Mouse (Mus musculus): ENCODE measurements around the gene Sft2d2. TPM values are rescaled to one million over a fixed set of nuclear protein-coding genes. Genes with fewer than 3 reads are reported as not detected.

Gene Sft2d2
- polyA plus RNA-seq, 1 experiment = 19.4 TPM

GRCm38 (mm10) chr1:165203488-165204035, 9.3 kb upstream of the Sft2d2 start:
- Histone ChIP-seq H3K4me2 (ENCODE audit: low read depth) (peak overlapping the region; percentile 16), H3ac (ENCODE audit: control insufficient read depth, insufficient read length) (no peak overlapping the region), H3K4me3 (no peak overlapping the region)

GRCm38 (mm10) chr1:165201445-165202012, 7.3 kb upstream of the Sft2d2 start:
- Histone ChIP-seq H3K27me3 (ENCODE audit: control insufficient read depth, insufficient read depth, insufficient read length) (no peaks in the 10 kb centered on the region), H3K4me2 (ENCODE audit: low read depth) (peak overlapping the region; percentile 60), H3ac (ENCODE audit: control insufficient read depth, insufficient read length) (no peak overlapping the region), H3K4me3 (no peak overlapping the region), H3K36me3 (ENCODE audit: control insufficient read depth, insufficient read depth) (no peaks in the 10 kb centered on the region), H3K79me2 (ENCODE audit: control insufficient read depth, insufficient read depth) (no peaks in the 10 kb centered on the region)
- TF ChIP-seq TCF3 (IDR thresholded peaks at IDR 0.05; ENCODE audit: insufficient read length, low read depth) (no peak), USF1 (IDR thresholded peaks at IDR 0.05; ENCODE audit: low read depth) (no peak), POLR2AphosphoS2 (IDR thresholded peaks at IDR 0.05; ENCODE audit: insufficient read length, low read depth) (no peak), CEBPB (IDR thresholded peaks at IDR 0.05; ENCODE audit: insufficient read depth, poor library complexity, severe bottlenecking) (no peak), MAX (IDR thresholded peaks at IDR 0.05; ENCODE audit: low read depth) (no peak), TCF12 (IDR thresholded peaks at IDR 0.05; ENCODE audit: insufficient read depth, poor library complexity, severe bottlenecking) (no peak), E2F4 (IDR thresholded peaks at IDR 0.05; ENCODE audit: insufficient read depth) (no peak), SRF (IDR thresholded peaks at IDR 0.05; ENCODE audit: control insufficient read depth, insufficient read length, low read depth) (no peak)

More at GRCm38 (mm10) chr1:165203488-165204035, 9.3 kb upstream of the Sft2d2 start:
- no peaks in the 10 kb centered on the region for H3K36me3 ChIP-seq (ENCODE audit: control insufficient read depth, insufficient read depth)
- no peaks in the 10 kb centered on the region for H3K79me2 ChIP-seq (ENCODE audit: control insufficient read depth, insufficient read depth)
- no peaks in the 10 kb centered on the region for H3K27me3 ChIP-seq (ENCODE audit: control insufficient read depth, insufficient read depth, insufficient read length)
- no peak for TF ChIP-seq POLR2AphosphoS2 (IDR thresholded peaks at IDR 0.05; ENCODE audit: insufficient read length, low read depth)
- TF ChIP-seq CEBPB (IDR thresholded peaks at IDR 0.05; ENCODE audit: insufficient read depth, poor library complexity, severe bottlenecking) = 0 out of 2 replicates have a peak, but pooled peaks have one; percentile 22
- no peak for TF ChIP-seq SRF (IDR thresholded peaks at IDR 0.05; ENCODE audit: control insufficient read depth, insufficient read length, low read depth)

- H3K27me3 ChIP-seq (ENCODE audit: control insufficient read depth, insufficient read depth, insufficient read length) = no peaks in the 10 kb centered on the region
- TF ChIP-seq MYOG (IDR thresholded peaks at IDR 0.05; ENCODE audit: control insufficient read depth in 1 of 3, insufficient read depth in 1 of 3, insufficient read length in 2 of 3, low read depth in 2 of 3) (peak in 1 of 3 experiments; percentile 77), E2F4 (IDR thresholded peaks at IDR 0.05; ENCODE audit: insufficient read depth) (no peak), SRF (IDR thresholded peaks at IDR 0.05; ENCODE audit: control insufficient read depth, insufficient read length, low read depth) (no peak), MYOD1 (IDR thresholded peaks at IDR 0.05; ENCODE audit: control insufficient read depth in 1 of 3, insufficient read length in 2 of 3, low read depth in 2 of 3) (peak in 2 of 3 experiments; percentile 22 to 27), TCF3 (IDR thresholded peaks at IDR 0.05; ENCODE audit: insufficient read length, low read depth) (no peak)
- H3ac ChIP-seq (ENCODE audit: control insufficient read depth, insufficient read length) = no peak overlapping the region
- no peaks in the 10 kb centered on the region for H3K79me2 ChIP-seq (ENCODE audit: control insufficient read depth, insufficient read depth)
- no peak overlapping the region for H3K4me3 ChIP-seq
- peak overlapping the region; percentile 60 for H3K4me2 ChIP-seq (ENCODE audit: low read depth)
- no peaks in the 10 kb centered on the region for H3K36me3 ChIP-seq (ENCODE audit: control insufficient read depth, insufficient read depth)
These were observed 6.5 kb upstream of the Sft2d2 start for GRCm38 (mm10) chr1:165200748-165201147.

- TF ChIP-seq POLR2AphosphoS2 (IDR thresholded peaks at IDR 0.05; ENCODE audit: insufficient read length, low read depth) = no peak
- TF ChIP-seq USF1 (IDR thresholded peaks at IDR 0.05; ENCODE audit: low read depth) = no peak
- TF ChIP-seq MAX (IDR thresholded peaks at IDR 0.05; ENCODE audit: low read depth) = no peak
- TF ChIP-seq E2F4 (IDR thresholded peaks at IDR 0.05; ENCODE audit: insufficient read depth) = no peak
- no peak for TF ChIP-seq TCF3 (IDR thresholded peaks at IDR 0.05; ENCODE audit: insufficient read length, low read depth)
- TF ChIP-seq TCF12 (IDR thresholded peaks at IDR 0.05; ENCODE audit: insufficient read depth, poor library complexity, severe bottlenecking) = no peak
- no peak for TF ChIP-seq MYOD1 (IDR thresholded peaks at IDR 0.05; ENCODE audit: control insufficient read depth in 1 of 3, insufficient read length in 2 of 3, low read depth in 2 of 3)
- TF ChIP-seq CEBPB (IDR thresholded peaks at IDR 0.05; ENCODE audit: insufficient read depth, poor library complexity, severe bottlenecking) = no peak
- TF ChIP-seq REST (IDR thresholded peaks at IDR 0.05; ENCODE audit: insufficient read depth, insufficient read length) = no peak
- no peak for TF ChIP-seq SRF (IDR thresholded peaks at IDR 0.05; ENCODE audit: control insufficient read depth, insufficient read length, low read depth)
- no peak for TF ChIP-seq POLR2A (IDR thresholded peaks at IDR 0.05; ENCODE audit: insufficient read length, low read depth)
- no peak for TF ChIP-seq MYOG (IDR thresholded peaks at IDR 0.05; ENCODE audit: control insufficient read depth in 1 of 3, insufficient read depth in 1 of 3, insufficient read length in 2 of 3, low read depth in 2 of 3)
- Histone ChIP-seq H3K4me3 (no peak overlapping the region), H3K79me2 (ENCODE audit: control insufficient read depth, insufficient read depth) (no peaks in the 10 kb centered on the region), H3K4me2 (ENCODE audit: low read depth) (no peak overlapping the region), H3ac (ENCODE audit: control insufficient read depth, insufficient read length) (no peak overlapping the region), H3K27me3 (ENCODE audit: control insufficient read depth, insufficient read depth, insufficient read length) (no peaks in the 10 kb centered on the region), H3K36me3 (ENCODE audit: control insufficient read depth, insufficient read depth) (no peaks in the 10 kb centered on the region)
These were observed 5.4 kb upstream of the Sft2d2 start for GRCm38 (mm10) chr1:165199639-165200038.

GRCm38 (mm10) chr1:165198951-165199350, 4.7 kb upstream of the Sft2d2 start:
- Histone ChIP-seq H3K36me3 (ENCODE audit: control insufficient read depth, insufficient read depth) (no peaks in the 10 kb centered on the region), H3K79me2 (ENCODE audit: control insufficient read depth, insufficient read depth) (no peaks in the 10 kb centered on the region), H3K4me3 (no peak overlapping the region), H3ac (ENCODE audit: control insufficient read depth, insufficient read length) (no peak overlapping the region), H3K27me3 (ENCODE audit: control insufficient read depth, insufficient read depth, insufficient read length) (no peaks in the 10 kb centered on the region), H3K4me2 (ENCODE audit: low read depth) (no peak overlapping the region)
- TF ChIP-seq MAX (IDR thresholded peaks at IDR 0.05; ENCODE audit: low read depth) (no peak), MYOD1 (IDR thresholded peaks at IDR 0.05; ENCODE audit: control insufficient read depth in 1 of 3, insufficient read length in 2 of 3, low read depth in 2 of 3) (peak in 2 of 3 experiments; percentile 3 to 20), TCF12 (IDR thresholded peaks at IDR 0.05; ENCODE audit: insufficient read depth, poor library complexity, severe bottlenecking) (peak; percentile 28)

All from myocyte (in vitro differentiated cells).